Mouse (Mus musculus): ENCODE measurements around the gene Smarcd1. TPM values are rescaled to one million over a fixed set of nuclear protein-coding genes. Genes with fewer than 3 reads are reported as not detected.

The Smarcd1 gene
- polyA plus RNA-seq, 1 experiment from 2014 or later, result 73.1 TPM

- WGBS, result under 1% methylated on average over 12 of the region's 12 CpGs
- Histone ChIP-seq H3K4me2 (peak overlapping the region; percentile 28), H3K36me3 (no peaks in the 10 kb centered on the region), H3K27me3 (peaks cover 90% of the 10 kb centered on the region), H3K9ac (no peak overlapping the region), H3K9me3 (no peaks in the 10 kb centered on the region), H3K27ac (no peak overlapping the region), H3K4me3 (no peak overlapping the region), H3K4me1 (peaks cover 33% of the 10 kb centered on the region)
- no peak; the same call in 1 of the 2 replicates for ATAC-seq (ENCODE audit: insufficient number of reproducible peaks, insufficient read depth, low FRiP score, low TSS enrichment, low read depth)
Measured at GRCm38 (mm10) chr15:99668881-99669280, 33.0 kb upstream of the Smarcd1 start.

GRCm38 (mm10) chr15:99669392-99669791, 32.5 kb upstream of the Smarcd1 start:
- Histone ChIP-seq H3K4me1 (peaks cover 28% of the 10 kb centered on the region), H3K4me2 (peak overlapping the region; percentile 28; the same call in 1 of the 2 replicates), H3K9ac (no peak overlapping the region), H3K9me3 (no peaks in the 10 kb centered on the region), H3K27ac (no peak overlapping the region), H3K4me3 (no peak overlapping the region), H3K27me3 (peaks cover 86% of the 10 kb centered on the region), H3K36me3 (no peaks in the 10 kb centered on the region)
- ATAC-seq (ENCODE audit: insufficient number of reproducible peaks, insufficient read depth, low FRiP score, low TSS enrichment, low read depth), result no peak
- 13% methylated on average over 1 of the region's 1 CpGs for WGBS

- under 1% methylated on average over 67 of the region's 74 CpGs for WGBS
- Histone ChIP-seq H3K9ac (peak within 1 kb of the TSS; percentile 76), H3K4me3 (peak within 1 kb of the TSS; percentile 60), H3K27ac (no peak within 1 kb of the TSS), H3K9me3 (no peaks in the 10 kb centered on the region), H3K36me3 (no peaks in the 10 kb centered on the region), H3K4me2 (peak within 1 kb of the TSS; percentile 96), H3K4me1 (peaks cover 19% of the 10 kb centered on the region), H3K27me3 (peaks cover 85% of the 10 kb centered on the region)
- peak; percentile 43; the same call in 1 of the 2 replicates for ATAC-seq (ENCODE audit: insufficient number of reproducible peaks, insufficient read depth, low FRiP score, low TSS enrichment, low read depth)
Measured at GRCm38 (mm10) chr15:99670154-99670821, 31.6 kb upstream of the Smarcd1 start, which contains the start of gene Asic1. Gene Asic1, plus strand, starts transcription at chr15:99670368.

- no peak for ATAC-seq (ENCODE audit: insufficient number of reproducible peaks, insufficient read depth, low FRiP score, low TSS enrichment, low read depth)
- H3K27me3 ChIP-seq, result peaks cover 77% of the 10 kb centered on the region
Measured at GRCm38 (mm10) chr15:99670964-99671670, 30.8 kb upstream of the Smarcd1 start.

GRCm38 (mm10) chr15:99671783-99672182, 30.1 kb upstream of the Smarcd1 start:
- H3K27me3 ChIP-seq, result peaks cover 70% of the 10 kb centered on the region
- WGBS, result 73% methylated on average over 14 of the region's 14 CpGs
- no peak for ATAC-seq (ENCODE audit: insufficient number of reproducible peaks, insufficient read depth, low FRiP score, low TSS enrichment, low read depth)
- no peaks in the 10 kb centered on the region for H3K9me3 ChIP-seq
- H3K4me2 ChIP-seq, result no peak overlapping the region
- H3K4me3 ChIP-seq, result no peak overlapping the region
- H3K36me3 ChIP-seq, result no peaks in the 10 kb centered on the region
- H3K9ac ChIP-seq, result 0 out of 2 replicates have a peak overlapping the region, but pooled peaks have one; percentile 32
- H3K4me1 ChIP-seq, result peaks cover 20% of the 10 kb centered on the region
- no peak overlapping the region for H3K27ac ChIP-seq

More at GRCm38 (mm10) chr15:99670964-99671670, 30.8 kb upstream of the Smarcd1 start:
- H3K9ac ChIP-seq, result peak overlapping the region; percentile 76
- no peaks in the 10 kb centered on the region for H3K36me3 ChIP-seq
- 12% methylated on average over 12 of the region's 17 CpGs for WGBS
- no peak overlapping the region for H3K27ac ChIP-seq
- peak overlapping the region; percentile 96 for H3K4me2 ChIP-seq
- H3K9me3 ChIP-seq, result no peaks in the 10 kb centered on the region
- peak overlapping the region; percentile 60 for H3K4me3 ChIP-seq
- peaks cover 19% of the 10 kb centered on the region for H3K4me1 ChIP-seq

- peaks cover 49% of the 10 kb centered on the region for H3K27me3 ChIP-seq
Measured at GRCm38 (mm10) chr15:99674866-99675265, 27.1 kb upstream of the Smarcd1 start.

GRCm38 (mm10) chr15:99677089-99677488, 24.8 kb upstream of the Smarcd1 start:
- ATAC-seq (ENCODE audit: insufficient number of reproducible peaks, insufficient read depth, low FRiP score, low TSS enrichment, low read depth), result no peak
- H3K9me3 ChIP-seq, result no peaks in the 10 kb centered on the region
- no peak overlapping the region for H3K27ac ChIP-seq
- peaks cover 27% of the 10 kb centered on the region for H3K27me3 ChIP-seq
- peaks cover 16% of the 10 kb centered on the region for H3K4me1 ChIP-seq
- no peak overlapping the region for H3K4me2 ChIP-seq
- H3K36me3 ChIP-seq, result no peaks in the 10 kb centered on the region
- 0 out of 2 replicates have a peak overlapping the region, but pooled peaks have one; percentile 27 for H3K9ac ChIP-seq
- WGBS, result 31% methylated on average over 8 of the region's 8 CpGs
- H3K4me3 ChIP-seq, result no peak overlapping the region

More at GRCm38 (mm10) chr15:99674866-99675265, 27.1 kb upstream of the Smarcd1 start:
- Histone ChIP-seq H3K9me3 (no peaks in the 10 kb centered on the region), H3K9ac (no peak overlapping the region), H3K4me2 (no peak overlapping the region), H3K4me3 (no peak overlapping the region), H3K27ac (no peak overlapping the region), H3K4me1 (peaks cover 27% of the 10 kb centered on the region), H3K36me3 (no peaks in the 10 kb centered on the region)
- ATAC-seq (ENCODE audit: insufficient number of reproducible peaks, insufficient read depth, low FRiP score, low TSS enrichment, low read depth), result no peak
- 72% methylated on average over 3 of the region's 3 CpGs for WGBS

GRCm38 (mm10) chr15:99678063-99678800, 23.7 kb upstream of the Smarcd1 start:
- peaks cover 16% of the 10 kb centered on the region for H3K27me3 ChIP-seq
- 0 out of 2 replicates have a peak overlapping the region, but pooled peaks have one; percentile 9 for H3K4me2 ChIP-seq
- no peak overlapping the region for H3K27ac ChIP-seq
- no peaks in the 10 kb centered on the region for H3K9me3 ChIP-seq
- H3K4me1 ChIP-seq, result peaks cover 16% of the 10 kb centered on the region
- no peaks in the 10 kb centered on the region for H3K36me3 ChIP-seq
- no peak overlapping the region for H3K4me3 ChIP-seq
- WGBS, result 10% methylated on average over 13 of the region's 13 CpGs
- H3K9ac ChIP-seq, result no peak overlapping the region
- no peak for ATAC-seq (ENCODE audit: insufficient number of reproducible peaks, insufficient read depth, low FRiP score, low TSS enrichment, low read depth)

GRCm38 (mm10) chr15:99679008-99679407, 22.9 kb upstream of the Smarcd1 start:
- Histone ChIP-seq H3K4me3 (no peak overlapping the region), H3K9ac (no peak overlapping the region), H3K36me3 (no peaks in the 10 kb centered on the region), H3K27me3 (peaks cover 9% of the 10 kb centered on the region), H3K4me2 (no peak overlapping the region), H3K27ac (no peak overlapping the region), H3K9me3 (no peaks in the 10 kb centered on the region), H3K4me1 (peaks cover 16% of the 10 kb centered on the region)
- no peak for ATAC-seq (ENCODE audit: insufficient number of reproducible peaks, insufficient read depth, low FRiP score, low TSS enrichment, low read depth)
- 63% methylated on average over 7 of the region's 7 CpGs for WGBS

- H3K27me3 ChIP-seq, result no peaks in the 10 kb centered on the region
- H3K4me2 ChIP-seq, result no peak overlapping the region
- H3K9ac ChIP-seq, result no peak overlapping the region
- H3K4me3 ChIP-seq, result no peak overlapping the region
- H3K4me1 ChIP-seq, result peaks cover 8% of the 10 kb centered on the region
- 88% methylated on average over 7 of the region's 7 CpGs for WGBS
- ATAC-seq (ENCODE audit: insufficient number of reproducible peaks, insufficient read depth, low FRiP score, low TSS enrichment, low read depth), result no peak
- H3K9me3 ChIP-seq, result no peaks in the 10 kb centered on the region
- H3K27ac ChIP-seq, result no peak overlapping the region
- no peaks in the 10 kb centered on the region for H3K36me3 ChIP-seq
Measured at GRCm38 (mm10) chr15:99682880-99683279, 19.0 kb upstream of the Smarcd1 start.

- H3K36me3 ChIP-seq, result no peaks in the 10 kb centered on the region
- H3K9me3 ChIP-seq, result no peaks in the 10 kb centered on the region
- ATAC-seq (ENCODE audit: insufficient number of reproducible peaks, insufficient read depth, low FRiP score, low TSS enrichment, low read depth), result no peak
- no peak overlapping the region for H3K4me2 ChIP-seq
- H3K27me3 ChIP-seq, result no peaks in the 10 kb centered on the region
- no peak overlapping the region for H3K4me3 ChIP-seq
- 89% methylated on average over 5 of the region's 5 CpGs for WGBS
- no peak overlapping the region for H3K9ac ChIP-seq
- no peak overlapping the region for H3K27ac ChIP-seq
- no peaks in the 10 kb centered on the region for H3K4me1 ChIP-seq
Measured at GRCm38 (mm10) chr15:99684156-99684555, 17.8 kb upstream of the Smarcd1 start.
